9 mouse cellular contexts compared by ENCODE assay signal in the genomic region with DNA sequence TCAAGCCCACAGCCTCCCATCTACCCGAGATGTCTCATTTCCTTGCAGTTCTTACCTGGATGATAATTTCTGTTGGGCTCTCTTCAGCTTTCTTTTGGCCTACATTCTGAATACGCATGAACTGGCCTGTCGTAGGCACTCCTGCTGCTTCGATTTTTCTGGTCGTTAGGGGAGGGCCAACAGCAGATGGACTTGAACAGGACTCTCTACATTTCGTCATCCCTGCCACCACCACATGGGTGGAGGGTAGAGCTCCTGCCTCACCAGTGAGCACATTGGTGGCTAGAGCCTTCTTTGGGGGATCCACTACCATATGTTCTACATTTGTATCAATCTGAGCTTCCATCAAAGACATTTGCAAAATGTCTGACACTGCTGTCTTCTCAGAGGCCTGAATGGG.
A peak's percentile ranks its signal among the peaks of the same experiment; 100 is the strongest.
DNase-seq lines count a peak whose midpoint lies in the region.
"Had no signal": no experiment of that assay in that cellular context is flagged by ENCODE, and none has a peak within 500 bp of the region (broad histone marks: within the 10 kb centered on the region; RNA-seq: fewer than 3 reads in every experiment).

No protein-coding gene starts in this region.

- intact Hi-C loops in left cerebral cortex, postnatal 10 days (cut with DNase I): no loop called here

- peak; percentile 49 for DNase-seq in cerebellum, adult 11-12 months
- peak; percentile 25 for DNase-seq in cerebellum, adult 8-10 months
- DNase-seq in cerebellum, postnatal 14 days: peak; percentile 70 to 73
- no peak for DNase-seq in adipocyte (ENCODE audit: low spot score)
- no peak for DNase-seq in left cerebral cortex, postnatal 10 days (ENCODE audit: extremely low spot score in 1 of 2, low spot score in 2 of 2)
- no peak for DNase-seq in gastrocnemius, adult 18-20 months (ENCODE audit: low spot score)
- DNase-seq: adrenal gland, postnatal 10 days; gastrocnemius, postnatal 14 days; kidney, adult 2 months had no signal

Comparison
In these comparisons a context has a peak if more than half of its experiments do, and no peak if none do; other contexts are left out.
1. DNase-seq: peak in cerebellum, adult 11-12 months (single experiment), cerebellum, adult 8-10 months (single experiment) and cerebellum, postnatal 14 days (2 of 2); none in adipocyte (single experiment), left cerebral cortex, postnatal 10 days (0 of 2) and gastrocnemius, adult 18-20 months (single experiment).